Mouse (Mus musculus) gastrocnemius, postnatal 10 days (tissue): Measurements from ENCODE around the gene Dtnb. TPM values are rescaled to one million over a fixed set of nuclear protein-coding genes. Genes with fewer than 3 reads are reported as not detected.
A peak's percentile ranks its signal among the peaks of the same experiment; 100 is the strongest.

Source experiments
- DNase-seq: peaks from one replicate; pipeline ENCODE4 v3.0.0; 2021; ENCODE audit warnings: mixed read lengths
- total RNA-seq, 2 experiments: library from RNA; stranded (reverse); gene quantifications; 2 replicates each; pipeline ENCODE4 v1.2.3; 2021

Dtnb gene
- total RNA-seq, 2 experiments from 2014 or later, result 4.9 to 8.4 TPM

- no peak for DNase-seq
These were observed 205.5 kb downstream of the Dtnb start for GRCm38 (mm10) chr12:3777682-3778081.

- DNase-seq, result no peak
These were observed 206.1 kb downstream of the Dtnb start for GRCm38 (mm10) chr12:3778286-3778685.

GRCm38 (mm10) chr12:3779639-3780038 lies 207.5 kb downstream of the Dtnb start:
- DNase-seq, result no peak

GRCm38 (mm10) chr12:3780405-3780891 lies 208.3 kb downstream of the Dtnb start:
- peak; percentile 53 for DNase-seq

GRCm38 (mm10) chr12:3780931-3781471 lies 208.8 kb downstream of the Dtnb start:
- peak; percentile 34 for DNase-seq

- peak; percentile 97 for DNase-seq
These were observed 209.3 kb downstream of the Dtnb start for GRCm38 (mm10) chr12:3781482-3781881.

GRCm38 (mm10) chr12:3783196-3783825 lies 211.1 kb downstream of the Dtnb start:
- DNase-seq, result no peak

- no peak for DNase-seq
These were observed 212.1 kb downstream of the Dtnb start for GRCm38 (mm10) chr12:3784258-3784657.

GRCm38 (mm10) chr12:3784729-3785128 lies 212.5 kb downstream of the Dtnb start:
- DNase-seq, result no peak

- no peak for DNase-seq
These were observed 214.9 kb downstream of the Dtnb start for GRCm38 (mm10) chr12:3787041-3787440.

- no peak for DNase-seq
These were observed 215.4 kb downstream of the Dtnb start for GRCm38 (mm10) chr12:3787541-3787940.

- no peak for DNase-seq
These were observed 216.4 kb downstream of the Dtnb start for GRCm38 (mm10) chr12:3788421-3789051.

GRCm38 (mm10) chr12:3789626-3790185 lies 217.5 kb downstream of the Dtnb start:
- DNase-seq, result no peak

- no peak for DNase-seq
These were observed 219.1 kb downstream of the Dtnb start for GRCm38 (mm10) chr12:3791257-3791656.

- DNase-seq, result peak; percentile 96
These were observed 219.6 kb downstream of the Dtnb start for GRCm38 (mm10) chr12:3791732-3792131.

- no peak for DNase-seq
These were observed 220.1 kb downstream of the Dtnb start for GRCm38 (mm10) chr12:3792248-3792647.

- no peak for DNase-seq
These were observed 223.4 kb downstream of the Dtnb start for GRCm38 (mm10) chr12:3795569-3795968.

GRCm38 (mm10) chr12:3799551-3799950 lies 227.4 kb downstream of the Dtnb start:
- no peak for DNase-seq

- no peak for DNase-seq
These were observed 233.7 kb downstream of the Dtnb start, which contains the start of gene Dnmt3a for GRCm38 (mm10) chr12:3805852-3806251. Dnmt3a (plus strand) TSS chr12:3806007.

GRCm38 (mm10) chr12:3806271-3806684 lies 234.1 kb downstream of the Dtnb start:
- peak; percentile 88 for DNase-seq

GRCm38 (mm10) chr12:3806703-3807547 lies 234.7 kb downstream of the Dtnb start:
- DNase-seq, result peak; percentile 80
